Mouse (Mus musculus): ENCODE measurements around the gene Popdc3. TPM values are rescaled to one million over a fixed set of nuclear protein-coding genes. Genes with fewer than 3 reads are reported as not detected.
"Not testable (repeated sequence)": the region's sequence is repeated elsewhere in the genome, so short reads cannot be mapped to it uniquely, and the experiment has no call there.

The Popdc3 gene
- total RNA-seq, 2 experiments from 2014 or later = 1.4 TPM

GRCm38 (mm10) chr10:45303315-45304036, 125.6 kb downstream of the Popdc3 start:
- no peak for DNase-seq

GRCm38 (mm10) chr10:45305173-45305572, 127.3 kb downstream of the Popdc3 start:
- DNase-seq = no peak
- intact Hi-C loops (cut with DNase I) = no loop called here

More at GRCm38 (mm10) chr10:45303315-45304036, 125.6 kb downstream of the Popdc3 start:
- intact Hi-C loops (cut with DNase I) = no loop called here

GRCm38 (mm10) chr10:45311129-45311528, 133.2 kb downstream of the Popdc3 start:
- intact Hi-C loops (cut with DNase I) = no loop called here
- peak; percentile 26 for DNase-seq

- intact Hi-C loops (cut with DNase I) = no loop called here
- DNase-seq = peak; percentile 46
These were observed 133.7 kb downstream of the Popdc3 start for GRCm38 (mm10) chr10:45311624-45312023.

- intact Hi-C loops (cut with DNase I) = no loop called here
- no peak for DNase-seq
These were observed 137.0 kb downstream of the Popdc3 start for GRCm38 (mm10) chr10:45314865-45315264.

- intact Hi-C loops (cut with DNase I) = no loop called here
- DNase-seq = no peak
These were observed 141.0 kb downstream of the Popdc3 start for GRCm38 (mm10) chr10:45318922-45319321.

- DNase-seq = no peak
These were observed 142.4 kb downstream of the Popdc3 start for GRCm38 (mm10) chr10:45320296-45320695.

GRCm38 (mm10) chr10:45324159-45324558, 146.3 kb downstream of the Popdc3 start:
- no peak for DNase-seq
- intact Hi-C loops (cut with DNase I) = no loop called here

More at GRCm38 (mm10) chr10:45320296-45320695, 142.4 kb downstream of the Popdc3 start:
- intact Hi-C loops (cut with DNase I) = no loop called here

- intact Hi-C loops (cut with DNase I) = no loop called here
- no peak for DNase-seq
These were observed 150.5 kb downstream of the Popdc3 start for GRCm38 (mm10) chr10:45328196-45329000.

GRCm38 (mm10) chr10:45334925-45335324, 157.0 kb downstream of the Popdc3 start:
- DNase-seq = no peak
- intact Hi-C loops (cut with DNase I) = no loop called here

GRCm38 (mm10) chr10:45335434-45336422, 157.8 kb downstream of the Popdc3 start, which contains the start of gene Bves:
Bves (plus strand) TSS chr10:45335772.
- peak; percentile 64 for DNase-seq
- intact Hi-C loops (cut with DNase I) = no loop called here

- DNase-seq = no peak
- intact Hi-C loops (cut with DNase I) = no loop called here
These were observed 161.2 kb downstream of the Popdc3 start for GRCm38 (mm10) chr10:45339106-45339505.

GRCm38 (mm10) chr10:45344381-45344780, 166.5 kb downstream of the Popdc3 start:
- intact Hi-C loops (cut with DNase I) = no loop called here
- DNase-seq = no peak

GRCm38 (mm10) chr10:45345217-45345616, 167.3 kb downstream of the Popdc3 start:
- intact Hi-C loops (cut with DNase I) = no loop called here
- DNase-seq = no peak

GRCm38 (mm10) chr10:45348143-45348542, 170.2 kb downstream of the Popdc3 start:
- DNase-seq; intact Hi-C loops (cut with DNase I): not testable (repeated sequence)

- DNase-seq = no peak
- intact Hi-C loops (cut with DNase I) = no loop called here
These were observed 178.2 kb downstream of the Popdc3 start for GRCm38 (mm10) chr10:45356091-45356490.

- no peak for DNase-seq
- intact Hi-C loops (cut with DNase I) = no loop called here
These were observed 185.5 kb downstream of the Popdc3 start for GRCm38 (mm10) chr10:45363396-45363795.

GRCm38 (mm10) chr10:45366987-45367705, 189.2 kb downstream of the Popdc3 start:
- no peak for DNase-seq
- intact Hi-C loops (cut with DNase I) = no loop called here

Measured in left cerebral cortex, postnatal 4 days (tissue).